Mouse (Mus musculus): ENCODE measurements at regions not wholly inside any gene's neighbourhood (a gene's known extent, or its start where the extent isn't known, plus 50 kb on each side); places are given as distances from the start of the nearest gene placed in this dataset.

DNA sequence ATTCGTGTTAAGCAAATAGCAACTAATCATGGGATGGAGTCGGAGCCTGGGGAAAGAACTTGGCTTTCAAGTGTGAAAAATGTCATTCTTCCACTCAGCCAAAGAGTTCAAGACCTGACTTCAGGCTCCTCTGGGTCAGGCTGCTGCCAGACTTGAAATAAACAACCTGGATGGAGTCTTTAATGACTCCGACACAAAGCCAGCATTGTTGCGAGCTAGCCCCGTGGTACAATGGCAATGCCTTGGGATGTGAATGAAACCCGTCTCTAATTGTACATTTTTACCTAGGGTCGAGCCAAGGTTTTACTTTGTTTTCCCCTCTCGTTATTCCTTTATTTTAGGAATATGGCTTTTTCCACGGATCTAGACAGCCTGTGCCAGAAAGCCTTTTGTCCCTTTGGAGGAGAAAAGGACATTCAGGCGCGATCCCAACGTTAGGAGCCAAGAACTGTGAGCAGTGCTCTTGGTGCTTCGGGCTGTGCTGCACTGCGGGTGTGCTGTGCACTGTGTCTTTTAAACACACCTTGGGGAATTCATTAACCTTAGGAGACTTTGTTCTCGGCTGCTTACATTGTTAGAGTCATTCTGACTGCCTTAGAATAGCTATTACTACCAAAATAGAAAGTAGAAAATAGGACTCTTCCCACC, 398.1 kb downstream of the Cd83 start:
- DNase-seq (ENCODE audit: low spot score), result no peak

DNA sequence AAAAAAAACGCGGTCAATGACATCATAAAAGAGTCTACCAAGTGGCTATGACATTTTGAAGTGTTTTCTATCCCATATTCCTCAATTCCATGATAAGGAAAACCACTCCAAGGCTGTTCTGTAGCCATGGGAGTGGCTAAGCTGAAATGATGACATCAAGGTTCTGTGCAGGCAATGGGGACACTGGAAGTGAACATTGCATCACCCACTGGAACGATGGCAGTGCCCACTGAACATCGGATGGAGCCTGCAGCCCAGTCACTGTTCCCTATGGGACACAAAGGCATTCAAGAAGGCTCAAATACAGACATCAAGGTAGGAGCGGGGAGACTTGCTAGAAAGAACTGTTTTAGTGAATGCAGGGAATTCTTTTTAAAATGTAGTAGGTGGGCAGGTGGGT, 410.8 kb downstream of the Cd83 start:
- DNase-seq (ENCODE audit: low spot score), result no peak

DNA sequence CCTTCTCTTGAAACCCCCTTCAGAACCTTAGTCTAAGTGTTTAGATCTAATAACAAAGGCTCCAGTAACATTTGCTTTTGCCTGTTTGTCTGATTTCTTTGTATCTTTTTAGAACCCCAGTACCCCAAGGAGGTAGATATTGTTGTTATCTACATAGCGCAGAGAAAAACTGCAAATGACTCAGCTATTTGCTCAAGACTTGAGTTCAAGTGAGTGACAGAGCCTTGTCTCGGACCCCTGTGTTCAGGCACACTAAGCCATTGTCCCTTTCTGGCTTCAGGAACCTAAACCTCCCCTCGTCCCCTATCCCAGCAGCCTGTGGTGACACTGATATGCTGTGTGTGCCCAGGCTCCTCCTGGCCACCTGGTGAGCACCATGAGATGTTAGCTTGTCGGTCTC, 421.5 kb downstream of the Cd83 start:
- DNase-seq (ENCODE audit: low spot score), result no peak

DNA sequence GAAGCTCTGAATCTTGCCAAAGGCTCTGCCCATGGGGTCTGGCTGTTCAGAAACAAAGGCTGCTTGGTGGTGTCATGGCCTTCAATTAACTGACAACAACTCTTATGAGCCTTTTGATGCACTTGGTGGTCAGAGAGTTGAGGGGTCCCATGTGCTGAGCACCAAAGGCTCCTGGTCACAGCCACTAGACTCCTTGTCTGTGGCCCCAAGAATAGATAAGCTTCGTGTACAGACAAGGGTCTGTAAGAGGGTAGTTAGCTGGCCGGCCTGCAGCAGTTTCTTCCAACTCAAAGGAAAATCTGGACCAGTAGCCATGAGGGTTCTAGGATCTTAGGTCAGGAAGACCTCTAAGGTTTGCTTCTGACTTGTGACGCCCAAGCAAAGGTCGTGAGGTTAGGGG, 421.9 kb downstream of the Cd83 start:
- DNase-seq (ENCODE audit: low spot score), result no peak

DNA sequence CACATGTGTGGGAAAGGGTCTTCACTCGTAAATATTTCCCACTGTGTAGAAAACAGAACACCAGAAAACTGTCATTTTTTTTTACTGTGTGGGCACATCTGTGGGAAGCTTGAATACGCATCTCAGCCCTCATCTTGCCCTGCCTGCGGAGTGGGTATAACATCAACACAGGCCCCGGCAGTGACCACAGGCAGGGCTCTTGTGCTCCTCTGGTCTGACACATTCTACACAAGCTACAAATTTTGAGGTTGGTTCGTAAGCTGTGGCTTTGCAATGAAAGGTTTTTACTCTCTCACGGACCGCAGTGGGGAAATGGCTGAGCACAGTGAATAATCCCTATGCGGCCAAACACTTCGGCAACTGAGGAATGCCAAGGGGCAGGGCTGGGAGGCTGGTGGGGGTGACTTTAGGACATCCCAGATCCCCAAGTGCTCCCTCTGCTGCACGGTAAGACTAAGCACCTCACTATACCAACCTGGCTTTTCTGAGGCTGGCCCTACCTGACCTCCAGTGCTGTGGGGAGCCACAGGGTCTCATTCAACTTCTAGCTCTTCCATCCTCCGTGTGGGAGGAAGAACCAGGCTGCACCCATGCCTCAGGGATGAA, 422.9 kb downstream of the Cd83 start:
- no peak for DNase-seq (ENCODE audit: low spot score)

DNA sequence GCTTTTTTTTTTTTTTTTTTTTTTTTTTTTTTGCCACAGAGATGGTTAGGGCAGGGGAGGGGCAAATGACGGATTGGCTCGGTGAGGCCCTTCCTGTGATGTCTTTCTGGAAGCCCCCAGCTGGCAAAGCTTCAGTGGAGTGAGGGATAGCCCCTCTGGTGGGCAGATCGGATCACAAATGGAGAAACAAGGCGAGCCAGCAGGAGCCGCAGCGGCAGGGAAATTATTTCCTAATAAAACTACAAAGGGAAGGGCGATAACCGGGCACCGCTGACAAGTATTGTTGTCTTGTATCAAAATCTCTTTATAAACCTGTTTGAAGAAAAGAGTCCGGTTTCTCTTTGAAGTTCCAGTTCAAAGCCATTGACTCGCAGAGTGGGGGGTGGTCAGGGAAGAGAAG, 424.5 kb downstream of the Cd83 start:
- no peak for DNase-seq (ENCODE audit: low spot score)

DNA sequence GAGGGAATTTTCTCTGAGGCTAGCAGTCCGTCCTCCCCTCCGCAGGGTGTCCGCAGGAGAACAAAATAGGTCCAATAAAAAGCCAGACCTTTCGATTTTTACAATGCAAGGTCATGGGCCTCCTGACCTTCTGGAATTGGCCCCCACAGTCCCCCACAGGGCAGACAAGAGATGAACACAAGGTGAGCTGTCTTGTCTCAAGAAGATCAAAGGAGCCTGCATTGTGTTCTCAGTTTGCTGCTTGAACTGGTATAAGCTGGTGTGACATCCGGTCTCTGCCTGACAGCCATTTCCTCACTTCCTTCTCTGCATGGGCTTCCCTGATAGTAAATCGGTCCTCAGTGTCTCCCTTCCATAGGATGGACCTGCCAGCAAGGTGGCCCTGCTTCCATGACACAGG, 425.5 kb downstream of the Cd83 start:
- DNase-seq (ENCODE audit: low spot score), result no peak

DNA sequence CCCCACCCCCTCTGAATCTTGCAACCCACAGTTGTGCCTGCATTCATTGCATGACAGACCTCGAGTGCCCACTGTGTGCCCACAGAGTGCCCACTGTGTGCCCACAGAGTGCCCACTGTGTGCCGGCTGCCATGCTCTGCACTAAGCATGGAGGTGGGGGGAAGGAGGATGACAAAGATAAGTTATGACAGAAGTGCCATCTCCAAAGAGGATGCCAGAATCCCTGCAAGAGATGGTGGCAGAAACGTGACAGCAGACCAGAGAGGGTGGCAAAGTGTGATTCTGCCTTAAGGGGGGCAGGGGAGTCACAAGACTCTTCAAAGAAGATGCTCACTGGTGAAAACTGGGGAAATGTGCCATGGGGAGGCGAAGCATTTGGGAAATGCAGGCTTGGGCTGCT, 427.8 kb downstream of the Cd83 start:
- no peak for DNase-seq (ENCODE audit: low spot score)

DNA sequence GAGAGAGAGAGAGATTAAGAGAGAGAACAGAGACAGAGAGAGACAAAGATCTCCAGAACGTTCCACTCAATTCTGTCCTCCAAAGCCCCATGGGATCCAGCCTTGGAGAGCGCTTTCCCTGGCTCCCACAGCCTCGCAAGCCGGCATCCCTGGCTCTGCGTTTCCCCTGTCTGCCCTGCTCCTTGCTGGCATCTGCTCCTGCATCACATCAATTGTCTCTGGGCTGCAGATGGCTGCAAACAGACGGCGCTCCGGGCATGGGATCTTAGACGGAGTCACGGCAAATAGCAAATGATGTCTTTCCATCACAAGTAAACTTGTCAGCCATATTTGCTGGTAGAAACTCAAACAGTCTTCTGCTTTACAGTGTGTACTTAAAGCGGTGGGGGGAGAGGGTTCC, 428.4 kb downstream of the Cd83 start:
- DNase-seq (ENCODE audit: low spot score), result no peak

DNA sequence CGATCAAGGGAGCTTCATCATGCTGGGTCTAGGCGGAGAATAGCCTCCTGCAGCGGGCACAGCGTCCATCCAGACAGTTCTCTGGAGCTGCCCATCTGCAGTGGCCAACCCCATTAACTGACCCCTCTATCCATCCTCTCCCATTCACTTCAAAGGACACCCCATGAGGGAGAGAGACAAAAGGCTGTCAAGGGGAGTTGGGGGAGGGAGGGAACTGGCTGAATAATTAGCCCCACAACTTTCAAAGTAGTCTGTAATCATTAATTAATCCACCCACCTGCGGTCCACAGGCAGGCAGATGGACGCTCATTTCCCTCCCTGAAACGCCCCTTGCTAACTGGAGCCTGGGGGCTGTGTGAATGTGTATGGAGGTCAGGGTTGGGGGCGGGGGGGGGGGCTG, 433.7 kb downstream of the Cd83 start:
- no peak for DNase-seq (ENCODE audit: low spot score)

DNA sequence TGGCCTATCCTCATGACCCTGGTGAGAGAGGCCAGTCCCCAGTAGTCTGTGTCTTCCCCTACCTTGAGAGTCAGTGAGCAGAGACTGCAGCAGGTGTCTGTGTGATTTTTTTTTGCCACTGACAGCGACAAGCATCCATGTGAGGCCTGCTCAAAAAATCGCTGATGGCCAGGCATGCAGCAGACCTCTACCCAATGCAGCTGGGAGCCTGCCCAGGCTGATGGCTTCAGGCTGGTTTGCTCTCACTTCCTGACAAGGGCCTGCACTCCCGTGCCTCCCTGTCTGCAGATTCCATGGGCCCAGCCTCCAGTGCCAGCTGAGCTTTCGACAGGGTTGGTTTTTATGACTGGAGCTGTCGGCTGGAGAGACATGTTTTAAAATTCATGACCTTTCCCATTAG, 437.1 kb downstream of the Cd83 start:
- no peak for DNase-seq (ENCODE audit: low spot score)

DNA sequence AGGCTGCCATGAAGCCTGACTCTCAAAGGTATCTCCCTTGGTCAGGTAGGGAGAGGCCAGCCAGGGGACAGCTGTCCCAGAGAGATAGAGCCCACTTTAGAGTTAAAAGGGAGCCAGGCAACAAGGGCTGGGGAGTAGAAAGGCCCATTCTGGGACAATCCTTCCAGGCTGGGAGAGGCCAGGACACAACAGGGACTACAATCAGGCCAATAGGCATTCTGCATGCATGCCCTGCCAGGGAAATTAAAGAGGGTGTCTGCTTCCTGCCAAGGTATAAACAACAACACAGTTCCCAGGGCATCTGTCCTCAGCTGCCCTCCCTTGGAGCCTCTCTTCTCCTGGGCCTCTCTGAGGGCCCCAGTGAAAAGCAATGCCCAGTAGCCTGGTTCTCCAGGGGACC, 437.8 kb downstream of the Cd83 start:
- no peak for DNase-seq (ENCODE audit: low spot score)

DNA sequence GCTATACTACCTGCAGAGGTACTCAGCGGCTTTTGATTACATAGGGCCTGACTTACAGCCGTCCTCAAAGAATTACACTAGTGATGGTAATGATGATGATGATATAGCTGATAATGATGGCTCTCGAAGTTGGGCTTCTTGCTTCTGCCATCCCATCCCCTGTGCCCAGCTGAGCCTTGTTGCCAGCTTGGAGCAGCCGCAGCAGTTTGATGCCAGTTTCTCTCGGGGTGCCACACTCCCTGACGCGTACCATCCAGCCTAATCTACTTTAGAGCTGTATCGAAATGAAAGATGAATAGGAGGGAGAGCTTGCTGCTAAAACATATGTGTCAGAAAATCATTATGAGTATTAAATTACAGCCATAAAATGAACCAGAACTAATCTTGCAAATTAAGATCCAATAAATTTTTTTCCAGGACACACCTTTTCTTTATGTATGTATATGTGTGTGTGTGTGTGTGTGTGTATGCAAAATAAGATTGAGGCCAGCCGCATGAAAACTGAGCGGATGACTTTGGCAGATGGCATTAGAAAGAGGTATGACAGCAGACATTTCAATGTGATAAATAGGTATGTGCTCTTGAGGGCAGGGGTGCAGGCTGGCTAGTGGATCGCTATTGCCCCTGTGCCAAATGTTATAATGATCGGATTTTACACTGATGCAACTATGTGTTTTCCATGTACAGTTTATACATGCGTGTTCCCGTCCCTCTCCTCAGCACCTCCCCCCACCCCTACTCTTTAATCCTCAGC, 443.3 kb downstream of the Cd83 start:
- no peak for DNase-seq (ENCODE audit: low spot score)

DNA sequence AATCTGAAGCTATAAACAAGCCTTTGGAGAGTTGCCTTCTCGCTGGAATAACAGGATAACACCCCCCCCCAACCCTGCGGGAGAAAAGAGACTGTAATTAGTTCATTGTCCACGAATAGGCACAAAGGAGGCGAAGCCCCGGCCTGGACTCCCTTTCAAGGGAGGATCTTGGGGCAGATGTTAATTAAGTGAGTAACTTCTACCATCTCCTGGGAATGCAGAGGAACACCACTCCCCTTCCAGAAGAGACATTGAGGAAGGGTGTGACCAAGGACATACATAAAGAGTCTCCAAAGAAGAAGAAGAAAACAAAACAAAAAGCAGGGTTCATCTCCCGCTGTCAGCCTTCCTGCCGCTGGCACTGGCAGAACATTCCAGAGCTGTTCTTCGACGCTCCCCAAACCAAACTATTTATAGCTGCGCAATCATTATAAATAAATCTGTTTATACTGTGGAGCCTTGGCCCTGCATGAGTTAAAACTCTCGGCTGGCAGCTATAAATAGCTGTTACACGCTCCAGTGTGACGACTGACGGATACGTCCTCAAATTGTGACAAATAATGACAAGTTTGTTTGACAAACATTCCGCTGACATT, 444.1 kb downstream of the Cd83 start:
- peak; percentile 22 for DNase-seq (ENCODE audit: low spot score)

DNA sequence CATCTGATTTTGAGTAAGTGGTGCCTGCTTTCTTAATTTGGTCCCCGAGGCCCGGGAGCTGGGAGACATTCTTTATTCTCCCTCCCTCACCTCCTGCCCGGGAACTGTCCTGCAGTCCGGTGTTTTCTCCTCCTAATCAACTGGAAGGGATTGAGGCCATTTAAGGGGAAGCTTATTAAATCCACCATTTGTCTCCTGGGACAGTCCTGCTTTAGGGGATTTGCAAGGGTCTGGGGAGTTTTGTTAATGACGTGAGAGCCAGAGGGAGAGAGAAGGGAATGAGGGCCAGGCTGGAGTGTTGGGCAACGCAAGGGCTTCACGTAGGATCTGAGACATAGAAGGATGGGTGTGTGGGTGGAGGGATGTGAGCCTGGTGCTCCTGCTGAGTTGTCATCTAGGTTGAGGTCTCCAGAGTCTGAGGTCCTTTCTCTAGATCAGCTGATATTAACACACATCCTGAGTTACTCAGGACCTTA, 444.6 kb downstream of the Cd83 start:
- no peak for DNase-seq (ENCODE audit: low spot score)

DNA sequence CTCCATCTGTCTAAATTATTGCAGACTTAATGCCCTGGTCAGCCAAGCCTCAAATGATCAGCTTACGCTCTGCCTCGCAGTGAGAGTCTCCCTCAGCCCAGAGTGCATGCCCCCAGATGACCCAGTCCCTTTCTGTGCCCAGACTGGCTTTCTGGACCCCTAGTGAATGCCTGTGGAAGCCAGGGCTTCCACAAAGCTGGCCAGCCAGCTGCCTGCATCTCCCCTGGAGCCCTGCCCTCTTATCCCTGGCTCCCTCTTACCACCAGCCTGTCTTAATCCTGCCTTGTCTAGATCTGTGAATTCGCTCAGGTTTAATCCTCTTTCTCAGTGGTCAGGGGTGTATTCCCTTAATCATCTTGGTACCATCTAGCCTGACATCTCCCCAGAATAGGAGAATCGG, 446.8 kb downstream of the Cd83 start:
- DNase-seq (ENCODE audit: low spot score), result no peak

DNA sequence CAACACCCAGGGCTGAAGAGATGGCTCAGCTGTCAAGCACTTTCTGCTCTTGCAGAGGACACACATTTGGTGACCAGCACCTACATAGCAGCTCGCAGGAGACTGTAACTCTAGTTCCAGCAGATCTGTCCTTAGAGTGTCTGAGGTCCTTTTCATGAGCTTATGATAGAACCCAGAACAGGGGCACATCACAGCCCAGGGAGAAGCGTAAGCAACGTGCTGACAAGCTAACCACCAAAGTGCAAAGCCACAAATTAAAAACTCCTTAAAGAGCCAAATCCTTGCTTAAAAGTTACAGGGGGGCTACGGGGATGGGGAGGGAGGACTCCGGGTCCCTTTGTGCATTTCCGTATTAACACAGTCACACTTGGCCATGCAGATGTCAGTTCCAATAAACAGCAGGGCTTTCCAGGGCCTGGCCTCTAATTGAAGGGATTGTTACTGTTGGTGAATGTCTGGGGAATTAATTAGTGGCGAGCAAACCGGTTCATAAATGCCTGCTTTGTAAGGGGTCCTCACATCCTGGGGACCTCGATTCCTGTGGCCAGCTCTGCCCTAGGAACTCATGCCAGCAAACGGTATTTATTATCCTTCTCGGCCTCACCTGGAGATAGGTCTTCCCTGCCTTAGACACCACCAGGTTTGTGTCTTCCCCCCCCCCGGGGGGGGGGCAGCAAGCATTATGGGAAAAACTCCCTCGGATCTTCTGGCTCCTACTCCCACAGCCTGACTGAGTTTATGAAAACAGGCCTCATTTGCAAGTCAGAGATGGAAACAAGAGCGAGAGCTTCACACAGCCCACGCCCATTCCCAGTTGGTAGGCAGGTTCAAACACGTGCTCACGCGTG, 447.5 kb downstream of the Cd83 start:
- DNase-seq (ENCODE audit: low spot score), result no peak

DNA sequence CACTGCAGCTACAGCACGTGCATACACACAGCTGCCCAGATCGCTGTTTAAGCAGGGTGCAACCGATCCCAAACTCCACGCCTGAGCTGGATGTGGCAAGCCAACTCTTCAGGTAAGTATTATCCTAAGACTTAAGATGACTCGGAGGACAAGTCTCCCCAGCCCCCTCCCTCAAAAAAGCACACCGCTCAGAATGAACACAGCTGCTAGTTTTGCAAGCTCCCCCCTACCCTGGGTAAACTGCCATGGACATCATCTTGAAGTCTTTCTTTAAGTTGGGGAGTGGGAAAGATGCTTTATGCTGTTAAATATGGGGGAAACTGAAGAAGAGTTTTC, 448.1 kb downstream of the Cd83 start:
- DNase-seq (ENCODE audit: low spot score), result no peak

DNA sequence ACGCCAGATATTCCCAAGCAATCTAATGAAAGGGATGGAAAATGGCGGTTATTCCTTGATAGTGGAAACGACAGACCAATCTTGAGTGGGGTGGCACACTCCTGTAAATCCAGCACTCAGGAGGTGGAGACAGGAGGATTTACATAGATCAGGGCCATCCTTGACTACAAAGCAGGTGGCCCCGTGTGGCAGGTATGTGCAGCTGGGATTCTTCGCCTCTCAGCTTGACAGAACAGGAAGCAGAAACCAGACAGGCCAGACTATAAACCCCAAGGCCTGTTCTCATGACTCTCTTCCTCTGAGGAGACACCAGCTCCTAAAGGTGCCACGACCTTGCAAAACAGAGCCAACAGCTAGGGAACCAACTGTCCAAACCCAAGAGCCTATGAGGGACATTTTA, 449.7 kb downstream of the Cd83 start:
- no peak for DNase-seq (ENCODE audit: low spot score)

DNA sequence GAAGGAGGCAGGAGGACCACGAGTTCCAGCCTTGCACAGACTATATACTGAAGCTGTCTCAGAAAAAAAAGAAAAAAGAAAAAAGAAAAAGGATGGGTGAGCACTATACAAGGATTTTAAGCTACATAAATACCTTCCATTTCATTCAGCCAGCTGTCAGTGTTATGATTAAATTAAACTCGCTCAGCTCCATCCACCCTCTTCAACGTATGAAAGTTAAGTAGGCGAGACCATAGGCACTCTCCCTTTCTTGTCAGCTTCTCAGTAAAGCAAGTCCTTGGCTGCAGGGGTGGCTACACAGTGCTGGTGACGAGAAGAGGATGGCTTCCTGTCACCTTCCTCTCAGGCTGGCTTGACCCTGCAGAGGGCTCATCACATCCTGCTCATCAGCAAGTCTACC, 450.7 kb downstream of the Cd83 start:
- DNase-seq (ENCODE audit: low spot score), result no peak

DNA sequence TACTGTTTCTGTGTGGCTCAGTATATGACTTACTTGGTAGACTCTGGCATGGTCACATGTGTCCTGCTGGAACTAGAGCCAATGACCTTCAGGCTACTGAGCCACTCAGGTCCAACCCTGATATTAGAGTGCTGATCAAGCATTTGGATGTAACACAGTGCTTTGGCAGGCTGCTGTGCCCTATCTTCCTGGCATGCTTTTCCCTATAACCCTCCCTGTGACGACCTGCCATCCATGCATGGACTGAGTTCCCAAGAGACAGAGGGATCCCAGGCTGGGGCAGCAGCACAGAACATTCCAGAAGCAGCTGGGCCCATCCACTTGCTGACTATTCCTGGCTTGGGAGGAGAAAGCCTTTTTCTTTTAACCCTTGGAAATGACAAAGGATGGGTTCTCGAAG, 451.4 kb downstream of the Cd83 start:
- DNase-seq (ENCODE audit: low spot score), result no peak

DNA sequence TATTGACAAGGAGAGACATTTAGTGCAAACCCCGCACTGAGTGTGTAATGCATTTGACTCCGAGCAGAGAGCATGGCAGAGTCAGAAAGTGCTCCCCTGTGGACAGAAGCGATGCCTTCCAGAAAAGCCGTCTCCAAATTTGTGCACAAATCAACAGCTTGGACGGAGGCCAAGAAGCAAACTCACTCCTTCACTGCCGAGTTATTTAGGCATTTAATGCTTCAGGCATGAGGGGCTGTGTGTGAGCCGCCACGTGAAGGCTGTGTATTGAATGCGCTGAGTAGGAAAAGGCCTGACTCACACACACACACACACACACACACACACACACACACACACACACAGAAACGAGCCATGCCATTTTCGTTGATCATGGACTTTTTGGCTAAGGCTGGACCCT, 453.7 kb downstream of the Cd83 start:
- DNase-seq (ENCODE audit: low spot score), result peak; percentile 32
